ENCODE assay signal across 10 mouse cellular contexts in genomic region chr12:12725075-12725474, GRCm38 (mm10).
DNase-seq lines count a peak whose midpoint lies in the region; ATAC-seq lines count a peak whose summit lies in the region.
"Had no signal": no experiment of that assay in that cellular context is flagged by ENCODE, and none has a peak within 500 bp of the region (broad histone marks: within the 10 kb centered on the region; RNA-seq: fewer than 3 reads in every experiment).

No protein-coding gene starts in this region.

- H3K27me3 ChIP-seq in kidney, embryonic 15.5 days, result peaks cover 15% of the 10 kb centered on the region; the same call in 1 of the 2 replicates
- no peaks in the 10 kb centered on the region for H3K27me3 ChIP-seq in embryonic facial prominence, embryonic 11.5 days (ENCODE audit: control insufficient read depth, insufficient read depth, low read length)
- H3K27me3 ChIP-seq in limb, embryonic 10.5 days (ENCODE audit: low read depth, poor library complexity, severe bottlenecking), result peaks cover 11% of the 10 kb centered on the region; the same call in 1 of the 2 replicates

- H3K4me3 ChIP-seq in kidney, embryonic 15.5 days (replicated peaks), result no peak overlapping the region
- no peak overlapping the region for H3K4me3 ChIP-seq in embryonic facial prominence, embryonic 11.5 days (ENCODE audit: low read depth, low read length)
- H3K4me3 ChIP-seq in limb, embryonic 10.5 days, result peak overlapping the region; percentile 21; the same call in 1 of the 2 replicates
- H3K4me3 ChIP-seq: layer of hippocampus, adult 2 months had no signal

- H3K4me2 ChIP-seq in kidney, embryonic 15.5 days, result peak overlapping the region; percentile 14; the same call in 1 of the 2 replicates
- peak overlapping the region; percentile 13; the same call in 1 of the 2 replicates for H3K4me2 ChIP-seq in embryonic facial prominence, embryonic 11.5 days (ENCODE audit: low read depth, low read length)

- H3K9ac ChIP-seq in kidney, embryonic 15.5 days, result no peak overlapping the region
- no peak overlapping the region; the same call in 1 of the 2 replicates for H3K9ac ChIP-seq in embryonic facial prominence, embryonic 11.5 days (replicated peaks; ENCODE audit: low read length)

- no peak for DNase-seq in kidney, postnatal 4 days
- peak; percentile 65 for DNase-seq in embryonic facial prominence, embryonic 11.5 days (ENCODE audit: low spot score)
- DNase-seq in limb, embryonic 10.5 days (ENCODE audit: low spot score), result peak; percentile 61
- peak; percentile 90 for DNase-seq in retina, embryonic 14.5 days (ENCODE audit: low spot score)
- no peak for DNase-seq in thymus, postnatal 10 days (ENCODE audit: low spot score in 2 of 2)
- no peak for DNase-seq in cerebellum, adult 11-12 months
- DNase-seq in right cerebral cortex, postnatal 4 days, result no peak
- DNase-seq: lung, adult 18-20 months had no signal

- ATAC-seq in kidney, embryonic 15.5 days (replicated peaks; ENCODE audit: low FRiP score), result no peak
- 0 out of 2 replicates have a peak, but pooled peaks have one; percentile 37 for ATAC-seq in embryonic facial prominence, embryonic 11.5 days (replicated peaks; ENCODE audit: insufficient number of reproducible peaks, low FRiP score, low TSS enrichment, low read depth)

- peaks cover 12% of the 10 kb centered on the region for H3K4me1 ChIP-seq in kidney, embryonic 15.5 days
- 0 out of 2 replicates have a peak, but pooled peaks cover 3% of the 10 kb centered on the region for H3K4me1 ChIP-seq in embryonic facial prominence, embryonic 11.5 days (ENCODE audit: control insufficient read depth, insufficient read depth, low read length)
- peaks cover 24% of the 10 kb centered on the region for H3K4me1 ChIP-seq in limb, embryonic 10.5 days

- no peaks in the 10 kb centered on the region for H3K36me3 ChIP-seq in kidney, embryonic 15.5 days
- H3K36me3 ChIP-seq in embryonic facial prominence, embryonic 11.5 days (replicated peaks; ENCODE audit: control insufficient read depth, insufficient read depth, low read depth, low read length), result no peaks in the 10 kb centered on the region
- no peaks in the 10 kb centered on the region for H3K36me3 ChIP-seq in limb, embryonic 10.5 days

- WGBS in kidney, embryonic 15.5 days, result 28% methylated on average over 13 of the region's 13 CpGs
- 14% methylated on average over 13 of the region's 13 CpGs for WGBS in embryonic facial prominence, embryonic 11.5 days
- WGBS in limb, embryonic 10.5 days, result 18% methylated on average over 13 of the region's 13 CpGs

- 0 out of 2 replicates have a peak, but pooled peaks cover 3% of the 10 kb centered on the region for H3K9me3 ChIP-seq in kidney, embryonic 15.5 days (replicated peaks)
- no peaks in the 10 kb centered on the region for H3K9me3 ChIP-seq in embryonic facial prominence, embryonic 11.5 days (replicated peaks; ENCODE audit: control insufficient read depth, low read length)
- H3K9me3 ChIP-seq in limb, embryonic 10.5 days (replicated peaks), result no peaks in the 10 kb centered on the region

- no peak overlapping the region for H3K27ac ChIP-seq in kidney, embryonic 15.5 days
- H3K27ac ChIP-seq in embryonic facial prominence, embryonic 11.5 days (replicated peaks; ENCODE audit: low read depth, low read length), result no peak overlapping the region
- peak overlapping the region; percentile 50; the same call in 1 of the 2 replicates for H3K27ac ChIP-seq in limb, embryonic 10.5 days
- H3K27ac ChIP-seq: layer of hippocampus, adult 2 months had no signal

Comparison
In these comparisons a context has a peak if more than half of its experiments do, and no peak if none do; other contexts are left out.
1. DNase-seq: peak in embryonic facial prominence, embryonic 11.5 days (single experiment), limb, embryonic 10.5 days (single experiment) and retina, embryonic 14.5 days (single experiment); none in kidney, postnatal 4 days (0 of 2), thymus, postnatal 10 days (0 of 2), cerebellum, adult 11-12 months (single experiment) and right cerebral cortex, postnatal 4 days (single experiment).